Mouse (Mus musculus): ENCODE data around the gene Ano10. TPM values are rescaled to one million over a fixed set of nuclear protein-coding genes. Genes with fewer than 3 reads are reported as not detected.

Ano10 gene
- polyA plus RNA-seq, 1 experiment from 2014 or later = 31.4 TPM

DNA sequence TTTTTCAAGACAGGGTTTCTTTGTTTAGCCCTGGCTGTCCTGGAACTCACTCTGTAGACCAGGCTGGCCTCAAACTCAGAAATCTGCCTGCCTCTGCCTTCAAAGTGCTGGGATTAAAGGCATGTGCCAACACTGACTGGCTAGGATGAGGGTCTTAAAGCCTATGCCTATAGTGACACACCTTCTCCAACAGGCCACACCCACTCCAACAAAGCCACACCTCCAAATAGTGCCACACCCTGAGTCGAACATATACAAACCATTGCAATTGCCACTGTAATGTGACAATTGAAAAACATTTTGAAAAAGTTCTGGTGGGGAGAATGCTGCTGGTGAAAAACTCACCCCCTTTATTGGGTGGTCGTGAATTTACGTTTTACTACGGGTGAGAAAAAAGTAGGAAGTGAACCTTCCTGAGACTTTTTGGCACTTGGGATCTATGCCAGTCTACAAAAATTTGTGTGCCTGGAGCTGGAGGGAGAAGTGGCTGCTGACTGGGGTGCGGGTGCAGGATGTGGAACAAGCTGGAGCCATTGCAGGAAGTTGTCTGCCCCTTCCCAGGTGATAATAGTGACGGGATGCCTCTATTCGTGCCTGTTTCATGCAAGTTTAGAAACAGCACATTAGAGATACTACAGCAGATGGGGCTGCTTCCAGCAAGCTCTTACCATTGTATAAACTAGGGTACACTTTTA is 18.2 kb upstream of the Ano10 start:
- no peaks in the 10 kb centered on the region for H3K36me3 ChIP-seq
- no peak for DNase-seq (ENCODE audit: low spot score)
- H3K27me3 ChIP-seq (ENCODE audit: insufficient read depth, poor library complexity, severe bottlenecking) = no peaks in the 10 kb centered on the region
- H3K4me1 ChIP-seq = peaks cover 7% of the 10 kb centered on the region
- no peak overlapping the region for H3K27ac ChIP-seq
- 80% methylated on average over 7 of the region's 7 CpGs for WGBS
- no peak overlapping the region for H3K4me3 ChIP-seq
- H3K9me3 ChIP-seq = no peaks in the 10 kb centered on the region

DNA sequence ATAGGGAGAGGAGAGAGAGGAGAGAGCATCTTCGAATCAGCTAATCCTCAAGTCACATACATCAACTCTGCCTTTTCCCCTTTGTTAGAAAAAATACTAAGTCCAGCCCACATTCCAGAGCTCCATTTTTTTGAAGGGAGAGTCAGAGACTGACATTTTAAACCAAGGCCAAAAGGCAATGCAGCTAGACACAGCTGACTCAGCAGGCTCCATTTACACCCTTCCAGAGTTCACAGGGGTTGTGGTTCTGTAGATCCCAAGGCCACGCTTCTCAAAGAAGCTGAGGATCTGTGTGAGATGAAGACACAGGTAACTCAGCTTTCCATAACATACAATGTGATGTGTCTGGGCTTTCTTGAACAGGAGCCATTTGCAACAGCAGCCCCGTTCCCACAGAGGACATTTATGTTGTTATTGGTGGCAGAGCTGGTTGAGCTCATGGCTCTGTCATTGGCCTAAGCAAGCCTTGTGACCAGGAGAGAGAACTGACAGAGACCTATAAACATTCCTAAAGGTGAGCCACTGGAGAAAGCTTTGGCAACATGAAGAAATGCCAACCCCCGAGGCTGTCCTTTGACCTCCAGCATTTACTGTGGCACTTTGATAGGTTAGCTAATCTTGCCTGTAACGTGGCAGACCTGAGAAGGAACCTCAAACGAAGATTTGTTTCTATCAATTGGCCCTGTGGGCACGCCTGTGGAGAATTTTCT is 17.0 kb upstream of the Ano10 start:
- H3K4me1 ChIP-seq = peaks cover 7% of the 10 kb centered on the region
- 75% methylated on average over 7 of the region's 7 CpGs for WGBS
- DNase-seq (ENCODE audit: low spot score) = peak; percentile 58
- H3K27me3 ChIP-seq (ENCODE audit: insufficient read depth, poor library complexity, severe bottlenecking) = no peaks in the 10 kb centered on the region
- no peaks in the 10 kb centered on the region for H3K36me3 ChIP-seq
- no peaks in the 10 kb centered on the region for H3K9me3 ChIP-seq
- H3K27ac ChIP-seq = peak overlapping the region; percentile 87; the same call in 1 of the 2 replicates
- H3K4me3 ChIP-seq = peak overlapping the region; percentile 60

GRCm38 (mm10) chr9:122310613-122311049 is 16.4 kb upstream of the Ano10 start:
- peak; percentile 94 for DNase-seq (ENCODE audit: low spot score)
- H3K27me3 ChIP-seq (ENCODE audit: insufficient read depth, poor library complexity, severe bottlenecking) = no peaks in the 10 kb centered on the region
- WGBS = 5% methylated on average over 19 of the region's 19 CpGs
- peak overlapping the region; percentile 60 for H3K4me3 ChIP-seq
- no peaks in the 10 kb centered on the region for H3K36me3 ChIP-seq
- peaks cover 7% of the 10 kb centered on the region for H3K4me1 ChIP-seq
- H3K27ac ChIP-seq = peak overlapping the region; percentile 87
- no peaks in the 10 kb centered on the region for H3K9me3 ChIP-seq

- WGBS = 49% methylated on average over 14 of the region's 14 CpGs
- H3K4me3 ChIP-seq = 0 out of 2 replicates have a peak overlapping the region, but pooled peaks have one; percentile 8
- no peaks in the 10 kb centered on the region for H3K27me3 ChIP-seq (ENCODE audit: insufficient read depth, poor library complexity, severe bottlenecking)
- H3K4me1 ChIP-seq = peaks cover 7% of the 10 kb centered on the region
- H3K9me3 ChIP-seq = no peaks in the 10 kb centered on the region
- no peak overlapping the region for H3K27ac ChIP-seq
- DNase-seq (ENCODE audit: low spot score) = peak; percentile 78
- H3K36me3 ChIP-seq = no peaks in the 10 kb centered on the region
These were observed 15.1 kb upstream of the Ano10 start for GRCm38 (mm10) chr9:122309013-122309980.

DNA sequence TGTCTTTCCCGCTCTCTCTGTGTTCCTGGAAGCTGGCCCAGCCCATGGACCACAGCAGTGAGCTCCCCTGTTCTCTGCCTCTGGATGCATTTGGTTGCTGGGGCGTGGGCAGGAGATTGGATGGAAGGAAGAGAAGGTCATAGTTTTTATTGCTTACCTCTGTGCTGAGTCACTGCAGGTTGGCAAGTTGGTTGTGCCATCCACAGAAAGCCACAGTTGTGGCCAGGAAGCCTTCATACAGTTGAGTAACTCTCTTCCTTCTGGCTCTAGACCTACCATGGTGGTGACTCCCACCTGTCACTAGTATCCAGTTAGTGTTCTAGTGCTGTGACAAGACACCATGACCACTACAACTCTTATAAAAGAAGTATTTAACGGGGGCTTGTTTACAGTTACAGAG is 11.1 kb upstream of the Ano10 start:
- H3K4me3 ChIP-seq = no peak overlapping the region
- DNase-seq (ENCODE audit: low spot score) = no peak
- 83% methylated on average over 3 of the region's 3 CpGs for WGBS
- no peaks in the 10 kb centered on the region for H3K27me3 ChIP-seq (ENCODE audit: insufficient read depth, poor library complexity, severe bottlenecking)
- no peaks in the 10 kb centered on the region for H3K9me3 ChIP-seq
- H3K36me3 ChIP-seq = no peaks in the 10 kb centered on the region
- H3K4me1 ChIP-seq = peaks cover 7% of the 10 kb centered on the region
- H3K27ac ChIP-seq = no peak overlapping the region

- no peaks in the 10 kb centered on the region for H3K9me3 ChIP-seq
- no peak overlapping the region for H3K27ac ChIP-seq
- no peak for DNase-seq (ENCODE audit: low spot score)
- H3K4me1 ChIP-seq = peaks cover 9% of the 10 kb centered on the region
- no peaks in the 10 kb centered on the region for H3K27me3 ChIP-seq (ENCODE audit: insufficient read depth, poor library complexity, severe bottlenecking)
- WGBS = 64% methylated on average over 5 of the region's 5 CpGs
- no peaks in the 10 kb centered on the region for H3K36me3 ChIP-seq
- no peak overlapping the region for H3K4me3 ChIP-seq
These were observed 1.9 kb upstream of the Ano10 start for GRCm38 (mm10) chr9:122296169-122296568.

DNA sequence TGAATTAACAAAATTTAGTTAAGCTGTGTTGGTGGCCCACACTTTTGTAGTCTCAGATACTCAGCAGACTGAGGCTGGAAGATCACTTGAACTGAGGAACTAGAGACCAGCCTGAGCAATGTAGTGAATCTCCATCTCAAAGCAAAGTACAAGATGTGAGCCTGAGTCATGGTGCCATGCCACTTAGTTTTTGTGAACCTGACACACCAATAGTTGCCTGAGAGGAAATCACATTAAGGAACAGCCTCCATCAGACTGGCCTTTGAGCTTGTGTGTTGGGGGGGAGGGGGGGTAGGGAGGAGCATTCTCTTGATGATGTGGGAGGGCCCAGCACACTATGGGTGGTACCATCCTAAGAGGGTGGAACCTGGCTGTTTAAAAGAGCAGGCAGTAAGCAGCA is 1.2 kb upstream of the Ano10 start:
- Histone ChIP-seq H3K36me3 (no peaks in the 10 kb centered on the region), H3K9me3 (no peaks in the 10 kb centered on the region), H3K27me3 (ENCODE audit: insufficient read depth, poor library complexity, severe bottlenecking) (no peaks in the 10 kb centered on the region), H3K27ac (no peak overlapping the region), H3K4me3 (no peak overlapping the region), H3K4me1 (peaks cover 9% of the 10 kb centered on the region)
- DNase-seq (ENCODE audit: low spot score) = no peak

DNA sequence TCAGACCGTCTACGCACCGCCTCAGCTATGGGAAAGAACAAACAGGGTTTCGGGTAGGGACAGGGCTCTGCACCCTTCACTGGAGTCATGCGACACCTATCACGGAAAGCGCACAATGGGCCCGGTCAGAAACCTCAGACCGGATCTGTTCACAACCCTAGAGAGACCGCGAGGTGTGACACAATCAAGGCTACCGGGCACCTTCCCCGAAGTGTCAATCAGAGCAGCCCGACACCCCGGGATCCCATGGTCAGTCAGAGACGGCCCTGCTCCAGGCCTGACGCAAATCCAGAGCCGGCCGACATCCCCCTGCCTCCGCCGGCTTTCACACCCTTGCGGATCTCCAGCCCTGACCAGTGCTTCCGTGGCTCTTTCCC is 370 bp downstream of the Ano10 start:
- under 1% methylated on average over 23 of the region's 23 CpGs for WGBS
- peak; percentile 87 for DNase-seq (ENCODE audit: low spot score)

DNA sequence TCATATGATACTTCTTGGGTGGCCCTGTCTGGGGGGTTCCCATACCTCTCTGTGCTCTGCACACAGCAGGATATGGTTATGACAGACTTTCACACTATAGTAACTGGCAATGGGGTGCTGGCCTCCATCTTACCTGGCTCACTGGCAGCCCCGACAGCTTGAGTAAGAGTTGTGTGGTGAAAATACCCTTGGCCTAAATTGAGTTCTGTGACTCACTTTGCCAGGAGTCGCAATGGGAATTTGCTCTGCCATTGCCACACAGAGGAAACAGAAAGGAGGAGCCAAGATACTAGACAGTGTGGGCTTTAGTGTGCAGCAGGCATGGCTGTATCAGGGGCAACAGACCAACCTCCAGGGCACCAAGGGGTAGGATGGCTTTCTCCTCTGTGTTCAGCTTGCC is 4.0 kb downstream of the Ano10 start:
- DNase-seq (ENCODE audit: low spot score) = no peak
- Histone ChIP-seq H3K4me1 (peaks cover 26% of the 10 kb centered on the region), H3K27me3 (ENCODE audit: insufficient read depth, poor library complexity, severe bottlenecking) (no peaks in the 10 kb centered on the region), H3K36me3 (no peaks in the 10 kb centered on the region), H3K4me3 (no peak overlapping the region), H3K27ac (no peak overlapping the region), H3K9me3 (no peaks in the 10 kb centered on the region)
- WGBS = 84% methylated on average over 2 of the region's 2 CpGs

More for the DNA sequence above, 370 bp downstream of the Ano10 start:
- H3K4me3 ChIP-seq = peak overlapping the region; percentile 82
- peaks cover 12% of the 10 kb centered on the region for H3K4me1 ChIP-seq
- H3K36me3 ChIP-seq = no peaks in the 10 kb centered on the region
- no peaks in the 10 kb centered on the region for H3K27me3 ChIP-seq (ENCODE audit: insufficient read depth, poor library complexity, severe bottlenecking)
- no peaks in the 10 kb centered on the region for H3K9me3 ChIP-seq
- H3K27ac ChIP-seq = peak overlapping the region; percentile 91

DNA sequence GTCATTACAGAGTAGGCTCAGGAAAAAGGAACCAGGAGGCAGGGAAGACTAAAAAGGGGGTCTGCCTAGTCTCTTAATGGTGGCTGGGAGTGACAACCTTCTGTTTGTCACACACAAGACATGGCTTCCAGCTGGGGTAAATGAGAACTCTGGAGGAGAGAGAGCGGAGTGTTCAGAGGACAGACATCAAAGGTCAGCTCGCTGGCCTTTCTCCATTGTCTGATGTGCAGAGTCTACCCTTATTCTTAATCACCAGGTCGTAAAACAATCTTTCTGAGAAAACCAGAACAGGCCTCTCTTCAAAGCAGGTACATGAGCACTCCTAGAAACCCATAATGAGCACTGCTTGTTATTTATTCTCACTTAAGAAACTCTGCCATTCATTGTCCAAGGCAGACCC is 5.8 kb downstream of the Ano10 start:
- H3K27ac ChIP-seq = no peak overlapping the region
- WGBS = 75% methylated on average over 3 of the region's 3 CpGs

GRCm38 (mm10) chr9:122287526-122287925 is 6.7 kb downstream of the Ano10 start:
- Histone ChIP-seq H3K27ac (no peak overlapping the region), H3K27me3 (ENCODE audit: insufficient read depth, poor library complexity, severe bottlenecking) (no peaks in the 10 kb centered on the region), H3K4me3 (no peak overlapping the region), H3K4me1 (peaks cover 23% of the 10 kb centered on the region), H3K36me3 (no peaks in the 10 kb centered on the region), H3K9me3 (no peaks in the 10 kb centered on the region)
- WGBS = 83% methylated on average over 3 of the region's 3 CpGs
- DNase-seq (ENCODE audit: low spot score) = no peak

More for the DNA sequence above, 5.8 kb downstream of the Ano10 start:
- no peaks in the 10 kb centered on the region for H3K36me3 ChIP-seq
- H3K4me3 ChIP-seq = no peak overlapping the region
- DNase-seq (ENCODE audit: low spot score) = no peak
- no peaks in the 10 kb centered on the region for H3K27me3 ChIP-seq (ENCODE audit: insufficient read depth, poor library complexity, severe bottlenecking)
- no peaks in the 10 kb centered on the region for H3K9me3 ChIP-seq
- H3K4me1 ChIP-seq = peaks cover 28% of the 10 kb centered on the region

GRCm38 (mm10) chr9:122285833-122286310 is 8.4 kb downstream of the Ano10 start:
- Histone ChIP-seq H3K27me3 (ENCODE audit: insufficient read depth, poor library complexity, severe bottlenecking) (no peaks in the 10 kb centered on the region), H3K4me3 (peak overlapping the region; percentile 15; the same call in 1 of the 2 replicates), H3K4me1 (peaks cover 23% of the 10 kb centered on the region), H3K36me3 (no peaks in the 10 kb centered on the region), H3K9me3 (no peaks in the 10 kb centered on the region), H3K27ac (peak overlapping the region; percentile 47; the same call in 1 of the 2 replicates)
- DNase-seq (ENCODE audit: low spot score) = no peak
- WGBS = 26% methylated on average over 4 of the region's 4 CpGs
